Mouse (Mus musculus) liver (tissue): ENCODE results near the gene Olfr1026.

ENCODE experiments used
- DNase-seq: peaks from one replicate; pipeline ENCODE4 v3.0.0-alpha.2; 2020; ENCODE audit warnings: mixed read lengths

Olfr1026 gene

GRCm38 (mm10) chr2:85921258-85921657 is at the start of gene Olfr1026:
Gene Olfr1026 (plus strand): TSS chr2:85921558.
- no peak for DNase-seq

- DNase-seq = no peak
These were observed 36.0 kb upstream of the Olfr1026 start, which contains the start of gene Olfr1023 for GRCm38 (mm10) chr2:85885340-85885739. Gene Olfr1023 (plus strand): TSS chr2:85885640.

GRCm38 (mm10) chr2:85904952-85905351 is 16.4 kb upstream of the Olfr1026 start, which contains the start of gene Olfr1024:
Gene Olfr1024 (minus strand): TSS chr2:85905052.
- no peak for DNase-seq

GRCm38 (mm10) chr2:85913197-85913596 is 8.2 kb upstream of the Olfr1026 start:
- no peak for DNase-seq

- DNase-seq = no peak
These were observed 6.5 kb upstream of the Olfr1026 start, which contains the start of gene Olfr1025-ps1 for GRCm38 (mm10) chr2:85914893-85915292. Gene Olfr1025-ps1 (plus strand): TSS chr2:85915193.

- DNase-seq = no peak
These were observed 28.8 kb downstream of the Olfr1026 start, which contains the start of gene Olfr1028 for GRCm38 (mm10) chr2:85950137-85950536. Gene Olfr1028 (plus strand): TSS chr2:85950437.

GRCm38 (mm10) chr2:85973595-85973994 is 52.2 kb downstream of the Olfr1026 start, which contains the start of gene Olfr1029:
Gene Olfr1029 (plus strand): TSS chr2:85973895.
- DNase-seq = no peak
